In genomic region chr3:127801162-127801561, GRCm38 (mm10) we compare ENCODE assay signal across 15 mouse cellular contexts.
"Had no signal": no experiment of that assay in that cellular context is flagged by ENCODE, and none has a peak within 500 bp of the region (broad histone marks: within the 10 kb centered on the region; RNA-seq: fewer than 3 reads in every experiment).

No protein-coding gene starts in this region.

- H3K4me1 ChIP-seq: midbrain, embryonic 12.5 days; neural tube, embryonic 12.5 days had no signal

- DNase-seq: lung, adult 18-20 months; lung, embryonic 14.5 days; lung, postnatal 10 days; lung, postnatal 4 days; midbrain, embryonic 14.5 days; right cerebral cortex, postnatal 14 days; right cerebral cortex, postnatal 4 days; spleen, adult 18-20 months; thymus, adult 18-20 months; thymus, postnatal 14 days; thymus, postnatal 36 days had no signal

- H3K4me3 ChIP-seq: midbrain, embryonic 10.5 days; midbrain, embryonic 12.5 days; neural tube, embryonic 12.5 days had no signal

- ATAC-seq: midbrain, embryonic 16.5 days had no signal

- H3K9me3 ChIP-seq: midbrain, embryonic 10.5 days; midbrain, embryonic 12.5 days; neural tube, embryonic 12.5 days had no signal

- H3K4me2 ChIP-seq: lung, embryonic 14.5 days; midbrain, embryonic 12.5 days; neural tube, embryonic 12.5 days had no signal

- H3K27me3 ChIP-seq: midbrain, embryonic 12.5 days; neural tube, embryonic 12.5 days had no signal

- H3K9ac ChIP-seq: lung, embryonic 14.5 days; midbrain, embryonic 12.5 days; neural tube, embryonic 12.5 days had no signal

- H3K27ac ChIP-seq: midbrain, embryonic 10.5 days; midbrain, embryonic 12.5 days; neural tube, embryonic 12.5 days had no signal
